Mouse (Mus musculus): ENCODE measurements around the gene Vezf1.
A peak's percentile ranks its signal among the peaks of the same experiment; 100 is the strongest.

The Vezf1 gene

GRCm38 (mm10) chr11:88099599-88100023 lies 31.5 kb downstream of the Vezf1 start:
- DNase-seq, result peak; percentile 44

- DNase-seq, result no peak
Observed at GRCm38 (mm10) chr11:88100170-88100569, 32.1 kb downstream of the Vezf1 start.

GRCm38 (mm10) chr11:88103214-88103941 lies 35.3 kb downstream of the Vezf1 start:
- no peak for DNase-seq

GRCm38 (mm10) chr11:88105494-88106291 lies 37.6 kb downstream of the Vezf1 start:
- DNase-seq, result no peak

DNA sequence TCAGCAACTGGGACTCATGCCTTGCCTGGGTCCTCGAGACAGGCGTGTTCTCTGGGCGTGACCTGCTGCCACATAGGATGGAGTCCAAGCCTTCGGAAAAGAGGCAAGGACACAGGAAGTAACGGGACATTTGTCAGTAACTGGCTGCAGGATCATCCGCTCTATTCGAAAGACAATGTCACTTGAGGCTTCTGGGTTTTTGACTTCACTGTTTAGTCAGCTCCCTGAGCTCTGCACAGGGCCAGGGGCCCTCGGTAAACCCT lies 38.1 kb downstream of the Vezf1 start:
- no peak for DNase-seq

DNA sequence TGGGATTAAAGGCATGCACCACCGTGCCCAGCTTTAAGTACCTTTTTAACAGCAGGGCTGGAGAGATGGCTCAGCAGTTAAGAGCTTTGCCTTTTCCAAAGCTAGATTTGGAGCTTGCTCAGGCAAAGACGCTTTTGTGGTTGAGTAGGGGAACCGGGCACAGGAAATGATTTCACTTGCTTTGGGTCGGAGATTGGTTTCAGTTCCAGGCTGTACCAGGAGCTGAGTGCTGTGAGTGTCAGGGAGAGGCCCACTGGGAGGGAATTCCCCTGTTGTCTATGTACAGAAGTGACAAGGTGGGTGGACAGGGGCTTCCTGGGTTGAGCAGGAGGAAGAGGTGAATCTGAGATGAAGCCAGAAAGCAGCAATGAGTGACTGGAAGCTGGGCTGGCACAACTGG lies 39.3 kb downstream of the Vezf1 start:
- no peak for DNase-seq

GRCm38 (mm10) chr11:88110031-88110594 lies 42.0 kb downstream of the Vezf1 start:
- DNase-seq, result no peak

- DNase-seq, result no peak
Observed at GRCm38 (mm10) chr11:88112078-88112477, 44.0 kb downstream of the Vezf1 start.

DNA sequence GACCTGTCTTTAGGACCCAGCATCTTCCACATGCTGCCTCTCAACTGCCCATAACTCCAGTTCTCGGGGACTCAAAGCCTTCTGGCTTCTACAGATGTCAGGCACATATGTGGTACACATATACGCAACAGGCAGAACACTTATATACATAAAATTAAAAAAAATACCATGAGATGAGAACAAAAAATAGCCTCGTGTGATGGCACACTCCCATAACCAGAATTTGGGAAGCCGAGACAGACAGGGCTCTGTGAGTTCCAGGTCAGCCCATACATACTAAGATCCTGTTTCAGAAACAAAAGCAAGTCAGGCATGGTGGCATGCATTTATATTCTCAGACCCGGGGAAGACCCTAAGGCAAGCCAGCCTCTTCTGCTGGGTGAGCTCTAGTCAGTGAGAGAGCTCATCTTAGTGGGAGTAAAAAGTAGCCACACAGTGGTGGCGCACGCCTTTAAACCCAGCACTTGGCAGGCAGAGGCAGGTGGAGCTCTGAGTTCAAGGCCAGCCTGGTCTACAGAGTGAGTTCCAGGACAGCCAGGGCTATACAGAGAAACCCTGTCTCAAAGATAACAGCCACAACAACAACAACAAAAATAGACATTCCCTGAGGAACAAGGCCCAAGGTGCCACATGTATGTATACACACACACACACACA lies 44.7 kb downstream of the Vezf1 start:
- no peak for DNase-seq

- no peak for DNase-seq
Observed at GRCm38 (mm10) chr11:88113543-88114271, 45.6 kb downstream of the Vezf1 start.

DNA sequence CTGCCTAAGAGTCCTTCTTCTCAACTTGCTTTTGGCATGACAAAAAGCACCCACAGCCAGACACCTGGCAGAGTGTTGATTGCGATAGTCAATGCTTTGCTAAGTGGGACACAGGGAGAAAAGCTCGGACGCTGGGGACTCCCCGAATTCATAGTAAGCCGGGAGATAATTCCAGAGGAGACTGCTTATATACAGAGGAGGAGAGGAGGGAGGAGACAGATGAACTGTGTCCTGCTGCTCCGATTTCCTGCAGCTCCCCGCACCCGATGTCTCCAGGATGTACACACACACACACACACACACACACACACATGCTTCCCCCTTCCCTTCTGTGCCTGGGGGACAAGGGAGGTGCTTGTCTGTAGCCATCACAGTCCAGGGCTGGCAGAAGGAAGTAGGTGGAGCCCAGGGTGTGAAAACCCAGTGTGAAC lies 46.8 kb downstream of the Vezf1 start:
- no peak for DNase-seq

- DNase-seq, result no peak
Observed at GRCm38 (mm10) chr11:88116568-88116967, 48.5 kb downstream of the Vezf1 start.

DNA sequence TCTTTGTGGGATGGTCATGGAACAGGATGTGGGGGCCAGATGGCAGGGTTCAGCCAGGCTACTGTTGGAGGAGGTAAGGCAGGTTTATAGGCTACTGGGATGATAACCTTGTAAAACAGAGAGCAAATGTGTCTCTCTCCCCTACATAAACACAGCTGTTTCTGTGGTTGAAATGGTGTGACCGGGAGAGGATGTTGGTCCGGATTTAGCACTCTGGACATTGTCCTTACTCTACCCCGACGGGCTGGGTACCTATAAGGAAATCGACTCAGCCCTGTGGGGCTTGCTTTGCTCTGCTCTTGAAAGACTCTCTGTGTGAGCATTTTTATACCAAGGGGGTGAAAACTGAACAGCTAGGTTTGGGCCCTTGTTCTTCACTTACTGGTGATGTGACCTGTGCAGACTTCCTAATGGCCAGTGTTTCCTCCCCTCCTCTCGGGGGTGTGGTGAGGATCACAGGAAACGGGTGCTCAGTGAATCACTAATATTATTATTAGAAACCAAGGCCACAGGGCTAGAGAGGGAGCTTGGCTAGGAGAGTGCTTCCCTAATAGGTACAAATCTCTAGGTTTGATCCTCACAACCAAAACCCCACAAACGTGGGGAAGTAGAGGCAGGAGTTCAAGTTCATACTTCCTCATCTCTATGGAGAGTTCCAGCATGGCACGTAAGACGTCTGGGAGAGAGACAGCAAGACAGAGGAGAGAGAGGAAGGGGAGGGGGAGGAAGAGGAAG lies 49.4 kb downstream of the Vezf1 start:
- DNase-seq, result no peak

GRCm38 (mm10) chr11:88118091-88118440 lies 50.0 kb downstream of the Vezf1 start:
- no peak for DNase-seq

DNA sequence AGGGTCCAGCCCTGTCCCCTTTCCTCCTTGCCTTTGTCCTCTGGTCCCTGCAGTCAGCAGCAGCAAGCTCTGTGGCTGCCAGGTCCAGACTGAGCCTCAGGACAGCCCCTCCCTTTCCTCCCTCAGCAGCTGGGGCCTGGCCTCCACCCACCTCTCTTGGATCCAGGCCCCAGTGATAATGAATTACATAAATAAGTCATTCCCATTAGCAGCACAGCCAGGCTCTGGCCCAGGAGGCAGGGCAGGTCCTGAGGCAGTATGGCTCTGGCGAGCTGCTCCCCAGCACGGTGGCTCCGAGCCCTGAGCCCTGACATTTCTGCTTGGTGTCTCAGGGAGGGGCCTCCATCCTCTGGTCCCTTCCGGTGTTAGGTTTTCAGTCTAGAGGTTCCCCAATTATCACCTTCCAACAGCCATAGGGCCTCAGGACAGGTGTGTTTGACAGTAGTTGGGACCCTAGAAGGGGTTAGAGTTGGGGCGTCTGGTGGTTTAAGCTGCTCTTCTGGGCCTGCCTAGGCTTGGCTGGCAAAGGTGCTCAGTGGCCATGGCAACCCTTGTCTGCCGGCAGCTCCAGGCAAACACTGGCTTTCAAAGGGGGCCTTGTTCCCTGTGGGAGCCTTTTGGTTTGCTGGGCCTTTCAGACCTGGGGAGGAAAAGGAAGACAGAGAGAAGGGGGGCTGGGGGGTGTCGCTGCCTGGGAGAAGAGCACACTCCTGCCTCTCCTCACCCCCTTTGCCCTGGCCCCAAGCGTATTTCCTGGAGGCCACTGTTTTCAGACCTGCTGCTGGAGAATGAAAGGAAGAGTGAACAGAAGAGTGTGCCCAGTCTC lies 51.0 kb downstream of the Vezf1 start:
- DNase-seq, result peak; percentile 74

GRCm38 (mm10) chr11:88122545-88122944 lies 54.5 kb downstream of the Vezf1 start:
- DNase-seq, result no peak

- no peak for DNase-seq
Observed at GRCm38 (mm10) chr11:88123021-88123420, 54.9 kb downstream of the Vezf1 start.

- no peak for DNase-seq
Observed at GRCm38 (mm10) chr11:88123731-88124130, 55.7 kb downstream of the Vezf1 start.

GRCm38 (mm10) chr11:88125483-88125882 lies 57.4 kb downstream of the Vezf1 start:
- no peak for DNase-seq

GRCm38 (mm10) chr11:88126306-88126793 lies 58.3 kb downstream of the Vezf1 start:
- DNase-seq, result no peak

DNA sequence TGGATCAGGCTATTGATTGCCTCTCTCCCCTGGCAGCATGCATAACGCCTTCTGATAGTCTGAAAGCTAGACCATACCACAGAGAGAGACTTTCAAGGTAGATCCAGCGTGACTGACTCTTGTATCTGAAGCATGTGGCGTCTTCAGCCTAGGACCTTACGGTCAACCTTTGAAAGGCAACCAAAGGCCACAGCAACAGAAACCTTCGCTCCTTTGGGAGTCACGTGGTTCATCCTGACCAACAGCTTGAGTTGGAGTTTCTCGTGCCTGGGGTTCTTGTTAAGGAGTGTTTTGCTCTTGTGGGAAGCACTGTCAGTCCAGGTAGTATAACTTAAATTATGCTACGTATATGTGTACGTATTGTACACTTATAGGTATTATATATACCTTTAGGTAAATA lies 60.4 kb downstream of the Vezf1 start:
- no peak for DNase-seq

Measured in cerebellum, adult 11 months (tissue).